Mouse (Mus musculus) hindlimb bud, embryonic 11.5 days (tissue): ENCODE measurements around the gene Gpat2.

Experiments used
- DNase-seq: peaks from one replicate; pipeline ENCODE4 v3.0.0-alpha.2; 2012; ENCODE audit warnings: low read depth, low spot score; ENCODE audit errors: extremely low spot score

Gpat2 gene

GRCm38 (mm10) chr2:127437697-127438096 lies 12.7 kb downstream of the Gpat2 start:
- DNase-seq, result no peak

- peak; percentile 66 for DNase-seq
Measured at GRCm38 (mm10) chr2:127444055-127444789, 19.2 kb downstream of the Gpat2 start, which contains the start of gene Fahd2a. Gene Fahd2a (minus strand): TSS chr2:127444565.

- DNase-seq, result no peak
Measured at GRCm38 (mm10) chr2:127446847-127447246, 21.8 kb downstream of the Gpat2 start.

- DNase-seq, result no peak
Measured at GRCm38 (mm10) chr2:127449691-127450090, 24.7 kb downstream of the Gpat2 start.

GRCm38 (mm10) chr2:127451748-127452147 lies 26.7 kb downstream of the Gpat2 start:
- DNase-seq, result no peak

GRCm38 (mm10) chr2:127453141-127453540 lies 28.1 kb downstream of the Gpat2 start:
- no peak for DNase-seq

- DNase-seq, result peak; percentile 37
Measured at GRCm38 (mm10) chr2:127453764-127454163, 28.8 kb downstream of the Gpat2 start.

GRCm38 (mm10) chr2:127459341-127459740 lies 34.3 kb downstream of the Gpat2 start:
- DNase-seq, result no peak

GRCm38 (mm10) chr2:127461351-127461750 lies 36.4 kb downstream of the Gpat2 start:
- no peak for DNase-seq

- peak; percentile 39 for DNase-seq
Measured at GRCm38 (mm10) chr2:127462314-127462713, 37.3 kb downstream of the Gpat2 start.

- DNase-seq, result no peak
Measured at GRCm38 (mm10) chr2:127470183-127470582, 45.2 kb downstream of the Gpat2 start.

GRCm38 (mm10) chr2:127470661-127471060 lies 45.7 kb downstream of the Gpat2 start:
- DNase-seq, result no peak

GRCm38 (mm10) chr2:127471281-127471680 lies 46.3 kb downstream of the Gpat2 start:
- no peak for DNase-seq

GRCm38 (mm10) chr2:127472279-127472678 lies 47.3 kb downstream of the Gpat2 start:
- DNase-seq, result no peak

- no peak for DNase-seq
Measured at GRCm38 (mm10) chr2:127479210-127479609, 54.2 kb downstream of the Gpat2 start.

GRCm38 (mm10) chr2:127479763-127480162 lies 54.8 kb downstream of the Gpat2 start:
- DNase-seq, result no peak

GRCm38 (mm10) chr2:127481841-127482532 lies 57.0 kb downstream of the Gpat2 start:
- DNase-seq, result no peak

GRCm38 (mm10) chr2:127482533-127482911 lies 57.5 kb downstream of the Gpat2 start:
- no peak for DNase-seq

GRCm38 (mm10) chr2:127483001-127483400 lies 58.0 kb downstream of the Gpat2 start:
- DNase-seq, result no peak

GRCm38 (mm10) chr2:127484476-127485170 lies 59.6 kb downstream of the Gpat2 start:
- peak; percentile 33 for DNase-seq
